Mouse (Mus musculus) heart, postnatal 0 days (tissue): ENCODE results near the gene Hk3. TPM values are rescaled to one million over a fixed set of nuclear protein-coding genes. Genes with fewer than 3 reads are reported as not detected.

Experiments used
- ATAC-seq: fragments of 200-750 bp; cut with Nextera tagmentation; 2 replicates; pipeline ENCODE4 v1.8.0; 2017; ENCODE audit warnings: low read depth, moderate number of reproducible peaks, moderate library complexity; ENCODE audit not compliant: insufficient read depth
- DNase-seq: peaks from one replicate; pipeline ENCODE4 v3.0.0-alpha.2; 2016; ENCODE audit warnings: low spot score
- H3K27ac ChIP-seq: fragments of 300-500 bp; sonication (generic); 2 replicates; pipeline ENCODE4 v1.5.1; 2014; ENCODE audit warnings: low read depth, mild to moderate bottlenecking
- H3K27me3 ChIP-seq: fragments of 300-500 bp; sonication (generic); 2 replicates; pipeline ENCODE4 v1.6.1; 2014; ENCODE audit warnings: low read length, mixed read lengths; ENCODE audit not compliant: control insufficient read depth, insufficient read depth
- H3K36me3 ChIP-seq: fragments of 300-500 bp; sonication (generic); replicated peaks from 2 replicates; pipeline ENCODE4 v1.6.1; 2014; ENCODE audit warnings: low read length, mixed read lengths; ENCODE audit not compliant: control insufficient read depth, insufficient read depth
- H3K4me1 ChIP-seq: fragments of 300-500 bp; sonication (generic); 2 replicates; pipeline ENCODE4 v1.6.1; 2014; ENCODE audit warnings: antibody characterized with exemption; ENCODE audit not compliant: control insufficient read depth, insufficient read depth
- H3K4me2 ChIP-seq: fragments of 300-500 bp; sonication (generic); 2 replicates; pipeline ENCODE4 v1.6.1; 2014; ENCODE audit warnings: low read depth, mild to moderate bottlenecking, low read length, moderate library complexity
- H3K4me3 ChIP-seq: fragments of 300-500 bp; sonication (generic); 2 replicates; pipeline ENCODE4 v1.5.1; 2014; ENCODE audit warnings: low read depth, low read length
- H3K9ac ChIP-seq: fragments of 300-500 bp; sonication (generic); replicated peaks from 2 replicates; pipeline ENCODE4 v1.6.1; 2014; ENCODE audit warnings: low read depth, low read length, mixed read lengths
- H3K9me3 ChIP-seq: fragments of 300-500 bp; sonication (generic); replicated peaks from 2 replicates; pipeline ENCODE4 v1.6.1; 2016; ENCODE audit warnings: low read length; ENCODE audit not compliant: control insufficient read depth
- CTCF ChIP-seq: IDR thresholded peaks from 2 replicates; pipeline ENCODE4 v1.5.1; 2016; ENCODE audit warnings: antibody characterized with exemption, control low read depth, low read depth
- EP300 ChIP-seq: IDR thresholded peaks from 2 replicates; pipeline ENCODE4 v1.6.1; 2016; ENCODE audit warnings: antibody characterized with exemption, low read depth
- WGBS: fragments of 180-500 bp; shearing (Covaris S2); extraction: QIAGEN DNeasy Blood & Tissue Kit; methylation state at CpG from one replicate; pipeline ENCODE4 v1.1.7; 2014; 5-methylcytosine and 5-hydroxymethylcytosine counted together
- polyA plus RNA-seq: library from polyadenylated mRNA; unstranded; fragments of >200 nt; fragmentation: Nextera tagmentation; extraction: Ambion mirVana; gene quantifications from 2 replicates; pipeline ENCODE4 v1.2.1, GENCODE M21; 2015
- total RNA-seq: library from RNA; depleted of rRNA; stranded (reverse); fragments of >200 nt; gene quantifications from 2 replicates; pipeline ENCODE4 v1.2.3, GENCODE M21; 2014; ENCODE audit warnings: low replicate concordance

Hk3 gene
- total and polyA plus RNA-seq, 2 experiments from 2014 or later, result 0.38 TPM

- no peak overlapping the region for H3K27ac ChIP-seq
- H3K4me2 ChIP-seq, result no peak overlapping the region
- H3K9me3 ChIP-seq, result no peaks in the 10 kb centered on the region
- ATAC-seq (no peak), DNase-seq (no peak)
- no peaks in the 10 kb centered on the region for H3K36me3 ChIP-seq
- no peak overlapping the region for H3K4me3 ChIP-seq
- H3K4me1 ChIP-seq, result no peaks in the 10 kb centered on the region
- 0 out of 2 replicates have a peak, but pooled peaks cover 4% of the 10 kb centered on the region for H3K27me3 ChIP-seq
- 81% methylated on average over 9 of the region's 9 CpGs for WGBS
- no peak overlapping the region for H3K9ac ChIP-seq
- TF ChIP-seq EP300 (no peak), CTCF (no peak)
Observed at GRCm38 (mm10) chr13:54987405-54987804, 33.8 kb downstream of the Hk3 start.

GRCm38 (mm10) chr13:54983614-54984013, 37.6 kb downstream of the Hk3 start:
- Histone ChIP-seq H3K9ac (no peak overlapping the region), H3K4me3 (no peak overlapping the region), H3K27ac (no peak overlapping the region), H3K9me3 (no peaks in the 10 kb centered on the region), H3K4me1 (no peaks in the 10 kb centered on the region), H3K36me3 (no peaks in the 10 kb centered on the region), H3K27me3 (peaks cover 11% of the 10 kb centered on the region; the same call in 1 of the 2 replicates), H3K4me2 (no peak overlapping the region)
- 56% methylated on average over 2 of the region's 2 CpGs for WGBS
- no peak for TF ChIP-seq EP300
- ATAC-seq (no peak), DNase-seq (no peak)

- Histone ChIP-seq H3K9me3 (no peaks in the 10 kb centered on the region), H3K4me2 (no peak overlapping the region), H3K27me3 (peaks cover 11% of the 10 kb centered on the region; the same call in 1 of the 2 replicates), H3K4me3 (no peak overlapping the region), H3K27ac (no peak overlapping the region), H3K4me1 (no peaks in the 10 kb centered on the region), H3K9ac (no peak overlapping the region), H3K36me3 (no peaks in the 10 kb centered on the region)
- TF ChIP-seq EP300 (no peak), CTCF (no peak)
- no peak for DNase-seq
- ATAC-seq, result no peak
- 59% methylated on average over 8 of the region's 8 CpGs for WGBS
Observed at GRCm38 (mm10) chr13:54983001-54983400, 38.2 kb downstream of the Hk3 start.

GRCm38 (mm10) chr13:54980957-54981356, 40.2 kb downstream of the Hk3 start:
- no peaks in the 10 kb centered on the region for H3K36me3 ChIP-seq
- H3K4me1 ChIP-seq, result no peaks in the 10 kb centered on the region
- H3K9ac ChIP-seq, result no peak overlapping the region
- WGBS, result 72% methylated on average over 12 of the region's 12 CpGs
- DNase-seq (no peak), ATAC-seq (no peak)
- H3K9me3 ChIP-seq, result no peaks in the 10 kb centered on the region
- no peak overlapping the region for H3K4me3 ChIP-seq
- TF ChIP-seq CTCF, result no peak
- no peak for TF ChIP-seq EP300
- H3K27ac ChIP-seq, result no peak overlapping the region
- peaks cover 11% of the 10 kb centered on the region; the same call in 1 of the 2 replicates for H3K27me3 ChIP-seq
- H3K4me2 ChIP-seq, result no peak overlapping the region

DNA sequence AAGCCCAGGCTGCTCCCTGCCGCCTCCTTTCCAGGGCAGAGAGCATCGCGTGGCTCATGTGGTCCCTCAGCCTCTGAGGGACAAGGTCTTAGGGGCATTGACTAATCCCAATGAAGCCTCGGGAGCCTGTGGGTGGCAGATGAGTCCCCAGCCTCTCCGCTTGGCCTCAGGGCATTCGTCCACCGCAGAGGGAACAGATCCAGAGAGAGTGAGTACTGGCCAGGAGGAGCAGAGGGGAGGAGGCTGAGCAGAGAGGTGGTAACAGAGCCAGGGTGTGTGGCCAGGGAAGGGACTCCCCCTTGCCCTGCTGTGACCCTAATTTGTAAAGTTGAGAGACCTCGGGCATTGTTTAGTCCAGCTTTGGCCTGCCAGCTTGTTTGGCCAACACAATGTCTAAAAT, 42.4 kb downstream of the Hk3 start:
- H3K9ac ChIP-seq, result no peak overlapping the region
- TF ChIP-seq CTCF (no peak), EP300 (no peak)
- H3K4me1 ChIP-seq, result no peaks in the 10 kb centered on the region
- H3K36me3 ChIP-seq, result no peaks in the 10 kb centered on the region
- ATAC-seq (no peak), DNase-seq (no peak)
- no peak overlapping the region for H3K4me3 ChIP-seq
- H3K27me3 ChIP-seq, result peaks cover 15% of the 10 kb centered on the region; the same call in 1 of the 2 replicates
- no peak overlapping the region for H3K4me2 ChIP-seq
- H3K9me3 ChIP-seq, result no peaks in the 10 kb centered on the region
- 67% methylated on average over 8 of the region's 8 CpGs for WGBS
- H3K27ac ChIP-seq, result no peak overlapping the region

DNA sequence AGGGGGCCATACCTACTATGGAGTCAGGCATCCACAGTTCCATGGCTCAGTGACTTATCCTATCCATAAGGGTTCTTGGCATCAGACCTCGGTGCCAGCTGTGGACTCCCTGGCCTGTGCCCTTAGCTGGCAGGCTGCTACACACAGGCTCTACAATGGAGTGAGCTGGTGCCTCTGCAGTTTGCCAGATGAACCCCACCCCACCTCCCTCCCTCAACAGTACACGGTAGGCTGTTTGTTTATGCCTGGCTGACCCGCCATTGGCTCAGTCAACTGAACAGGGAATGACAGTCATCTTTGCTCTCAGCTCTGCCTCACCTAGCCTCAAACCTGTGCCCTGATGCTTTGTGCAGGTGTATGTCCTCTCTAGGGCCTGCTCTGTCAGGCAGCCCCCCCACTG, 45.6 kb downstream of the Hk3 start:
- Histone ChIP-seq H3K36me3 (no peaks in the 10 kb centered on the region), H3K27ac (no peak overlapping the region), H3K4me3 (no peak overlapping the region), H3K4me2 (no peak overlapping the region), H3K4me1 (no peaks in the 10 kb centered on the region), H3K9me3 (no peaks in the 10 kb centered on the region), H3K9ac (no peak overlapping the region), H3K27me3 (peaks cover 10% of the 10 kb centered on the region; the same call in 1 of the 2 replicates)
- 52% methylated on average over 3 of the region's 3 CpGs for WGBS
- TF ChIP-seq CTCF (no peak), EP300 (no peak)
- ATAC-seq (no peak), DNase-seq (no peak)
